In genomic region chr3:24852936-24853335, GRCm38 (mm10) we compare ENCODE assay signal across 30 mouse cellular contexts.
"Had no signal": no experiment of that assay in that cellular context is flagged by ENCODE, and none has a peak within 500 bp of the region (broad histone marks: within the 10 kb centered on the region; RNA-seq: fewer than 3 reads in every experiment).

No protein-coding gene starts in this region.

- H3K27ac ChIP-seq: heart, embryonic 13.5 days; heart, embryonic 15.5 days; hindbrain, embryonic 10.5 days; hindbrain, embryonic 12.5 days; hindbrain, embryonic 13.5 days; hindbrain, embryonic 14.5 days; hindbrain, embryonic 15.5 days; hindbrain, postnatal 0 days; intestine, embryonic 15.5 days; kidney, embryonic 15.5 days; kidney, postnatal 0 days; layer of hippocampus, adult 2 months; left cerebral cortex, adult 2 months had no signal

- DNase-seq: heart, postnatal 10 days; heart, postnatal 14 days; heart, postnatal 36 days; heart, postnatal 4 days; kidney, adult 11 months; kidney, adult 18-20 months; kidney, adult 2 months; kidney, adult 8-10 months; kidney, adult 9 months; kidney, postnatal 10 days; kidney, postnatal 14 days; kidney, postnatal 25 days; kidney, postnatal 36 days; kidney, postnatal 4 days; layer of hippocampus, adult 9-11 months; layer of hippocampus, postnatal 36 days had no signal

- H3K4me1 ChIP-seq: heart, embryonic 12.5 days; heart, embryonic 13.5 days; heart, embryonic 15.5 days; hindbrain, embryonic 10.5 days; hindbrain, embryonic 12.5 days; hindbrain, embryonic 13.5 days; hindbrain, embryonic 15.5 days; intestine, embryonic 15.5 days; kidney, embryonic 15.5 days had no signal

- H3K9me3 ChIP-seq: heart, embryonic 12.5 days; heart, embryonic 13.5 days; heart, embryonic 15.5 days; hindbrain, embryonic 10.5 days; hindbrain, embryonic 12.5 days; hindbrain, embryonic 13.5 days; hindbrain, embryonic 15.5 days; intestine, embryonic 15.5 days; kidney, embryonic 15.5 days had no signal

- H3K36me3 ChIP-seq: heart, embryonic 12.5 days; heart, embryonic 13.5 days; heart, embryonic 15.5 days; hindbrain, embryonic 10.5 days; hindbrain, embryonic 12.5 days; hindbrain, embryonic 13.5 days; hindbrain, embryonic 15.5 days; intestine, embryonic 15.5 days; kidney, embryonic 15.5 days had no signal

- H3K27me3 ChIP-seq: heart, embryonic 12.5 days; heart, embryonic 13.5 days; heart, embryonic 15.5 days; hindbrain, embryonic 12.5 days; hindbrain, embryonic 13.5 days; hindbrain, embryonic 15.5 days; intestine, embryonic 15.5 days; kidney, embryonic 15.5 days had no signal

- H3K4me3 ChIP-seq: heart, embryonic 12.5 days; heart, embryonic 13.5 days; heart, embryonic 15.5 days; hindbrain, embryonic 10.5 days; hindbrain, embryonic 12.5 days; hindbrain, embryonic 13.5 days; hindbrain, embryonic 15.5 days; intestine, embryonic 15.5 days; kidney, embryonic 15.5 days; layer of hippocampus, adult 2 months; left cerebral cortex, adult 2 months had no signal

- H3K9ac ChIP-seq: heart, embryonic 12.5 days; heart, embryonic 13.5 days; heart, embryonic 15.5 days; hindbrain, embryonic 12.5 days; hindbrain, embryonic 13.5 days; hindbrain, embryonic 14.5 days; hindbrain, embryonic 15.5 days; intestine, embryonic 15.5 days; kidney, embryonic 15.5 days had no signal
